Mouse (Mus musculus): ENCODE data around the gene Ercc2. TPM values are rescaled to one million over a fixed set of nuclear protein-coding genes. Genes with fewer than 3 reads are reported as not detected.

Gene Ercc2
- polyA plus RNA-seq, 1 experiment from 2014 or later = 22.6 TPM

GRCm38 (mm10) chr7:19358634-19359033, 23.2 kb upstream of the Ercc2 start:
- Histone ChIP-seq H3K36me3 (ENCODE audit: control insufficient read depth, insufficient read depth, low read length) (peaks cover 15% of the 10 kb centered on the region; the same call in 1 of the 2 replicates), H3K27ac (ENCODE audit: low read depth, low read length) (no peak overlapping the region; the same call in 1 of the 2 replicates), H3K27me3 (replicated peaks; ENCODE audit: control insufficient read depth, insufficient read depth, low read length) (0 out of 2 replicates have a peak, but pooled peaks cover 2% of the 10 kb centered on the region), H3K4me1 (ENCODE audit: control insufficient read depth, insufficient read depth, low read depth, low read length) (peaks cover 20% of the 10 kb centered on the region), H3K4me2 (ENCODE audit: low read length) (peak overlapping the region; percentile 99), H3K9ac (ENCODE audit: low read depth, low read length) (peak overlapping the region; percentile 70), H3K9me3 (ENCODE audit: control insufficient read depth, low read length) (no peaks in the 10 kb centered on the region), H3K4me3 (ENCODE audit: low read length) (peak overlapping the region; percentile 75)
- no peak for ATAC-seq
- 24% methylated on average over 13 of the region's 13 CpGs for WGBS

GRCm38 (mm10) chr7:19359299-19359891, 22.4 kb upstream of the Ercc2 start, which contains the start of the genes Cd3eap and Ppp1r13l:
TSS of gene Cd3eap (minus strand) at chr7:19359483.
TSS of gene Ppp1r13l (plus strand) at chr7:19359749.
- peak within 1 kb of the TSS; percentile 75 for H3K4me3 ChIP-seq (ENCODE audit: low read length)
- H3K9ac ChIP-seq (ENCODE audit: low read depth, low read length) = peak within 1 kb of the TSS; percentile 70
- peaks cover 11% of the 10 kb centered on the region; the same call in 1 of the 2 replicates for H3K36me3 ChIP-seq (ENCODE audit: control insufficient read depth, insufficient read depth, low read length)
- peak within 1 kb of the TSS; percentile 75 for H3K27ac ChIP-seq (ENCODE audit: low read depth, low read length)
- H3K4me1 ChIP-seq (ENCODE audit: control insufficient read depth, insufficient read depth, low read depth, low read length) = peaks cover 20% of the 10 kb centered on the region
- H3K27me3 ChIP-seq (replicated peaks; ENCODE audit: control insufficient read depth, insufficient read depth, low read length) = 0 out of 2 replicates have a peak, but pooled peaks cover 2% of the 10 kb centered on the region
- WGBS = under 1% methylated on average over 31 of the region's 31 CpGs
- H3K9me3 ChIP-seq (ENCODE audit: control insufficient read depth, low read length) = no peaks in the 10 kb centered on the region
- peak within 1 kb of the TSS; percentile 99 for H3K4me2 ChIP-seq (ENCODE audit: low read length)
- ATAC-seq = peak; percentile 87

- H3K9me3 ChIP-seq (ENCODE audit: control insufficient read depth, low read length) = no peaks in the 10 kb centered on the region
- ATAC-seq = peak; percentile 73
- under 1% methylated on average over 45 of the region's 45 CpGs for WGBS
- H3K4me1 ChIP-seq (ENCODE audit: control insufficient read depth, insufficient read depth, low read depth, low read length) = peaks cover 20% of the 10 kb centered on the region
- peaks cover 10% of the 10 kb centered on the region; the same call in 1 of the 2 replicates for H3K36me3 ChIP-seq (ENCODE audit: control insufficient read depth, insufficient read depth, low read length)
- H3K27me3 ChIP-seq (replicated peaks; ENCODE audit: control insufficient read depth, insufficient read depth, low read length) = 0 out of 2 replicates have a peak, but pooled peaks cover 2% of the 10 kb centered on the region
- H3K4me3 ChIP-seq (ENCODE audit: low read length) = peak overlapping the region; percentile 75
- peak overlapping the region; percentile 99 for H3K4me2 ChIP-seq (ENCODE audit: low read length)
- H3K9ac ChIP-seq (ENCODE audit: low read depth, low read length) = peak overlapping the region; percentile 70
- peak overlapping the region; percentile 75 for H3K27ac ChIP-seq (ENCODE audit: low read depth, low read length)
These were observed 21.7 kb upstream of the Ercc2 start for GRCm38 (mm10) chr7:19359892-19360641.

- ATAC-seq = peak; percentile 44
- Histone ChIP-seq H3K27me3 (replicated peaks; ENCODE audit: control insufficient read depth, insufficient read depth, low read length) (0 out of 2 replicates have a peak, but pooled peaks cover 2% of the 10 kb centered on the region), H3K9ac (ENCODE audit: low read depth, low read length) (peak overlapping the region; percentile 56), H3K9me3 (ENCODE audit: control insufficient read depth, low read length) (no peaks in the 10 kb centered on the region), H3K36me3 (ENCODE audit: control insufficient read depth, insufficient read depth, low read length) (0 out of 2 replicates have a peak, but pooled peaks cover 7% of the 10 kb centered on the region), H3K27ac (ENCODE audit: low read depth, low read length) (peak overlapping the region; percentile 48; the same call in 1 of the 2 replicates), H3K4me1 (ENCODE audit: control insufficient read depth, insufficient read depth, low read depth, low read length) (peaks cover 20% of the 10 kb centered on the region), H3K4me2 (ENCODE audit: low read length) (peak overlapping the region; percentile 99), H3K4me3 (ENCODE audit: low read length) (peak overlapping the region; percentile 75)
- under 1% methylated on average over 26 of the region's 27 CpGs for WGBS
These were observed 20.9 kb upstream of the Ercc2 start for GRCm38 (mm10) chr7:19360944-19361343.

DNA sequence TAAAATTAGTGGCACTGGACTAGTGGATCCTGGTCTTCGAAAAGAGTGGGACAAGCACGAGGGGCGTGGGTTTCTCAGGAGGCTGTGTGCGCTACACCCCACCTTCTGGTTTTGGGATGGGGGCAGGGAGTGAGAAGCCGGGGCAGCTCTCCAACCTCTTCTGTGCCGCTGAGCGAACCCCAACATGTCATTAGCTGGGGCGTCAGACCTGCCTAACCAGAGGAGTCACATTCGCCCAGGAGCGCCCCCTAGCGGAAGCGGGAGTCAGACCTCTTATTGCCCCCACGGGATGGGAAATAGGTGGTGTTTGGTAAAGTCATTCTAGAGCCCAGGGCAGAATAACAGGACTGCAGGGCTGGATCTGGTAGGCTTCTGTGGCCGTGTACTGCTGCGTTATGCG, 20.1 kb upstream of the Ercc2 start:
- Histone ChIP-seq H3K27ac (ENCODE audit: low read depth, low read length) (no peak overlapping the region), H3K9ac (ENCODE audit: low read depth, low read length) (peak overlapping the region; percentile 56), H3K9me3 (ENCODE audit: control insufficient read depth, low read length) (no peaks in the 10 kb centered on the region), H3K36me3 (ENCODE audit: control insufficient read depth, insufficient read depth, low read length) (0 out of 2 replicates have a peak, but pooled peaks cover 7% of the 10 kb centered on the region), H3K4me3 (ENCODE audit: low read length) (peak overlapping the region; percentile 75), H3K4me2 (ENCODE audit: low read length) (peak overlapping the region; percentile 99), H3K27me3 (replicated peaks; ENCODE audit: control insufficient read depth, insufficient read depth, low read length) (0 out of 2 replicates have a peak, but pooled peaks cover 2% of the 10 kb centered on the region), H3K4me1 (ENCODE audit: control insufficient read depth, insufficient read depth, low read depth, low read length) (peaks cover 20% of the 10 kb centered on the region)
- WGBS = 12% methylated on average over 16 of the region's 16 CpGs
- no peak for ATAC-seq

GRCm38 (mm10) chr7:19362276-19362675, 19.5 kb upstream of the Ercc2 start:
- no peak overlapping the region for H3K4me2 ChIP-seq (ENCODE audit: low read length)
- H3K9ac ChIP-seq (ENCODE audit: low read depth, low read length) = no peak overlapping the region
- H3K9me3 ChIP-seq (ENCODE audit: control insufficient read depth, low read length) = no peaks in the 10 kb centered on the region
- 0 out of 2 replicates have a peak, but pooled peaks cover 4% of the 10 kb centered on the region for H3K36me3 ChIP-seq (ENCODE audit: control insufficient read depth, insufficient read depth, low read length)
- H3K4me1 ChIP-seq (ENCODE audit: control insufficient read depth, insufficient read depth, low read depth, low read length) = peaks cover 20% of the 10 kb centered on the region
- no peak overlapping the region for H3K27ac ChIP-seq (ENCODE audit: low read depth, low read length)
- H3K4me3 ChIP-seq (ENCODE audit: low read length) = no peak overlapping the region
- 0 out of 2 replicates have a peak, but pooled peaks cover 2% of the 10 kb centered on the region for H3K27me3 ChIP-seq (replicated peaks; ENCODE audit: control insufficient read depth, insufficient read depth, low read length)
- WGBS = 29% methylated on average over 4 of the region's 4 CpGs
- no peak for ATAC-seq

GRCm38 (mm10) chr7:19363881-19364280, 17.9 kb upstream of the Ercc2 start:
- Histone ChIP-seq H3K36me3 (ENCODE audit: control insufficient read depth, insufficient read depth, low read length) (no peaks in the 10 kb centered on the region), H3K4me1 (ENCODE audit: control insufficient read depth, insufficient read depth, low read depth, low read length) (peaks cover 11% of the 10 kb centered on the region), H3K27ac (ENCODE audit: low read depth, low read length) (no peak overlapping the region), H3K9me3 (ENCODE audit: control insufficient read depth, low read length) (no peaks in the 10 kb centered on the region), H3K9ac (ENCODE audit: low read depth, low read length) (no peak overlapping the region), H3K4me2 (ENCODE audit: low read length) (no peak overlapping the region), H3K4me3 (ENCODE audit: low read length) (no peak overlapping the region), H3K27me3 (replicated peaks; ENCODE audit: control insufficient read depth, insufficient read depth, low read length) (0 out of 2 replicates have a peak, but pooled peaks cover 2% of the 10 kb centered on the region)
- ATAC-seq = no peak
- WGBS = 6% methylated on average over 18 of the region's 18 CpGs

DNA sequence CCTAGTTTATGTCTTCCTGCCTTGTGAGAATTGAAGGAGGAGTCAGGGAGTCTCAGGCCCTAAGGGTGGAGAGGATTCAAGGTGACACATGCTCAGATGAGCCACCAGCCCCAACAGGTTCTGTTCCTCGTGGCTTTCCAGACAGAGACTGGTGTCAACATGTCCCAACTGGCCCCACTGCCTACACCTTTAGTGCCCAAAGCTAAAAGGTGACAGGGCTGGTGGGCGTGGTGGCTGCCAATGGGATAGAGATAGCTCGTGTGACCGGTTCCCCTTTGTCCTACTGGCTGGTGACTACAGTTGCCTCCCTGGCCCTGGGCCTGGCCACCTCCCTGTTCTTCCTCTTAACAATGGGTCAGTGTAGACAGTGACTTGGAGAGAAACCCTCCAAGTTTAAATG, 16.4 kb upstream of the Ercc2 start:
- Histone ChIP-seq H3K36me3 (ENCODE audit: control insufficient read depth, insufficient read depth, low read length) (no peaks in the 10 kb centered on the region), H3K4me2 (ENCODE audit: low read length) (no peak overlapping the region), H3K9ac (ENCODE audit: low read depth, low read length) (no peak overlapping the region), H3K27ac (ENCODE audit: low read depth, low read length) (no peak overlapping the region), H3K4me3 (ENCODE audit: low read length) (no peak overlapping the region), H3K4me1 (ENCODE audit: control insufficient read depth, insufficient read depth, low read depth, low read length) (peaks cover 11% of the 10 kb centered on the region), H3K27me3 (replicated peaks; ENCODE audit: control insufficient read depth, insufficient read depth, low read length) (0 out of 2 replicates have a peak, but pooled peaks cover 2% of the 10 kb centered on the region), H3K9me3 (ENCODE audit: control insufficient read depth, low read length) (no peaks in the 10 kb centered on the region)
- 84% methylated on average over 4 of the region's 4 CpGs for WGBS
- no peak for ATAC-seq

GRCm38 (mm10) chr7:19368380-19368779, 13.4 kb upstream of the Ercc2 start:
- no peak overlapping the region for H3K27ac ChIP-seq (ENCODE audit: low read depth, low read length)
- WGBS = 25% methylated on average over 16 of the region's 16 CpGs
- no peak overlapping the region for H3K4me2 ChIP-seq (ENCODE audit: low read length)
- peaks cover 3% of the 10 kb centered on the region for H3K4me1 ChIP-seq (ENCODE audit: control insufficient read depth, insufficient read depth, low read depth, low read length)
- ATAC-seq = no peak
- no peaks in the 10 kb centered on the region for H3K27me3 ChIP-seq (replicated peaks; ENCODE audit: control insufficient read depth, insufficient read depth, low read length)
- H3K36me3 ChIP-seq (ENCODE audit: control insufficient read depth, insufficient read depth, low read length) = no peaks in the 10 kb centered on the region
- no peak overlapping the region for H3K4me3 ChIP-seq (ENCODE audit: low read length)
- H3K9me3 ChIP-seq (ENCODE audit: control insufficient read depth, low read length) = no peaks in the 10 kb centered on the region
- H3K9ac ChIP-seq (ENCODE audit: low read depth, low read length) = no peak overlapping the region

All from hindbrain, embryonic 16.5 days (tissue).